Mouse (Mus musculus): ENCODE data around the gene Defb22. TPM values are rescaled to one million over a fixed set of nuclear protein-coding genes. Genes with fewer than 3 reads are reported as not detected.
A peak's percentile ranks its signal among the peaks of the same experiment; 100 is the strongest.

Gene Defb22
- not detected for total RNA-seq (2022)

GRCm38 (mm10) chr2:152490038-152490437 is at the start of gene Defb22:
Gene Defb22 (minus strand): TSS chr2:152490138.
- no peak for DNase-seq (ENCODE audit: low spot score in 2 of 2)

- DNase-seq (ENCODE audit: low spot score in 2 of 2), result no peak
Observed at GRCm38 (mm10) chr2:152517981-152518380, 28.0 kb upstream of the Defb22 start, which contains the start of gene Defb28. Gene Defb28 (plus strand): TSS chr2:152518255.

- no peak for DNase-seq (ENCODE audit: low spot score in 2 of 2)
Observed at GRCm38 (mm10) chr2:152516084-152516483, 26.1 kb upstream of the Defb22 start.

- no peak for DNase-seq (ENCODE audit: low spot score in 2 of 2)
Observed at GRCm38 (mm10) chr2:152511592-152511991, 21.7 kb upstream of the Defb22 start, which contains the start of gene Defb26. Gene Defb26 (minus strand): TSS chr2:152511692.

- DNase-seq (ENCODE audit: low spot score in 2 of 2), result no peak
Observed at GRCm38 (mm10) chr2:152503950-152504349, 14.0 kb upstream of the Defb22 start.

- no peak for DNase-seq (ENCODE audit: low spot score in 2 of 2)
Observed at GRCm38 (mm10) chr2:152500863-152501229, 10.9 kb upstream of the Defb22 start.

- no peak for DNase-seq (ENCODE audit: low spot score in 2 of 2)
Observed at GRCm38 (mm10) chr2:152500204-152500862, 10.4 kb upstream of the Defb22 start.

GRCm38 (mm10) chr2:152498020-152498419 is 8.1 kb upstream of the Defb22 start:
- DNase-seq (ENCODE audit: low spot score in 2 of 2), result no peak

- DNase-seq (ENCODE audit: low spot score in 2 of 2), result no peak
Observed at GRCm38 (mm10) chr2:152493151-152493550, 3.2 kb upstream of the Defb22 start.

GRCm38 (mm10) chr2:152487024-152487423 is 2.9 kb downstream of the Defb22 start:
- DNase-seq (ENCODE audit: low spot score in 2 of 2), result no peak

GRCm38 (mm10) chr2:152481726-152482125 is 8.2 kb downstream of the Defb22 start:
- DNase-seq (ENCODE audit: low spot score in 2 of 2), result no peak

- no peak for DNase-seq (ENCODE audit: low spot score in 2 of 2)
Observed at GRCm38 (mm10) chr2:152480881-152481280, 9.1 kb downstream of the Defb22 start.

- no peak for DNase-seq (ENCODE audit: low spot score in 2 of 2)
Observed at GRCm38 (mm10) chr2:152476763-152477162, 13.2 kb downstream of the Defb22 start, which contains the start of gene Defb20. Gene Defb20 (plus strand): TSS chr2:152477063.

- no peak for DNase-seq (ENCODE audit: low spot score in 2 of 2)
Observed at GRCm38 (mm10) chr2:152472434-152472833, 17.5 kb downstream of the Defb22 start.

- peak in 1 of 2 experiments; percentile 24 for DNase-seq (ENCODE audit: low spot score in 2 of 2)
Observed at GRCm38 (mm10) chr2:152470973-152471372, 19.0 kb downstream of the Defb22 start.

GRCm38 (mm10) chr2:152464570-152465150 is 25.3 kb downstream of the Defb22 start, which contains the start of gene Defb23:
Gene Defb23 (minus strand): TSS chr2:152464620.
- no peak for DNase-seq (ENCODE audit: low spot score in 2 of 2)

- no peak for DNase-seq (ENCODE audit: low spot score in 2 of 2)
Observed at GRCm38 (mm10) chr2:152459241-152459640, 30.7 kb downstream of the Defb22 start.

- no peak for DNase-seq (ENCODE audit: low spot score in 2 of 2)
Observed at GRCm38 (mm10) chr2:152452101-152452781, 37.7 kb downstream of the Defb22 start.

GRCm38 (mm10) chr2:152450241-152450640 is 39.7 kb downstream of the Defb22 start:
- DNase-seq (ENCODE audit: low spot score in 2 of 2), result peak in 1 of 2 experiments; percentile 60

- DNase-seq (ENCODE audit: low spot score in 2 of 2), result no peak
Observed at GRCm38 (mm10) chr2:152447461-152447860, 42.5 kb downstream of the Defb22 start.

GRCm38 (mm10) chr2:152446642-152447041 is 43.3 kb downstream of the Defb22 start:
- DNase-seq (ENCODE audit: low spot score in 2 of 2), result no peak

- DNase-seq (ENCODE audit: low spot score in 2 of 2), result no peak
Observed at GRCm38 (mm10) chr2:152443281-152443680, 46.7 kb downstream of the Defb22 start.
